ENCODE assay signal across 10 mouse cellular contexts in genomic region chr11:96456508-96457305, GRCm38 (mm10). TPM values are rescaled to one million over a fixed set of nuclear protein-coding genes. Genes with fewer than 3 reads are reported as not detected.
A peak's percentile ranks its signal among the peaks of the same experiment; 100 is the strongest.
DNase-seq lines count a peak whose midpoint lies in the region; ATAC-seq lines count a peak whose summit lies in the region.
"Had no signal": no experiment of that assay in that cellular context is flagged by ENCODE, and none has a peak within 500 bp of the region (broad histone marks: within the 10 kb centered on the region; RNA-seq: fewer than 3 reads in every experiment).

No protein-coding gene starts in this region.

- H3K4me1 ChIP-seq in forebrain, embryonic 14.5 days (ENCODE audit: control insufficient read depth, insufficient read depth, low read length): peaks cover 17% of the 10 kb centered on the region
- H3K4me1 ChIP-seq in midbrain, embryonic 11.5 days (ENCODE audit: control insufficient read depth, insufficient read depth, low read length): peaks cover 13% of the 10 kb centered on the region

- DNase-seq in thymus, postnatal 0 days (ENCODE audit: low spot score): peak; percentile 67
- no peak for DNase-seq in thymus, postnatal 36 days
- DNase-seq in forebrain, embryonic 14.5 days (ENCODE audit: low spot score): peak; percentile 77
- peak; percentile 86 for DNase-seq in midbrain, embryonic 11.5 days (ENCODE audit: low spot score, missing footprints)
- peak; percentile 74 for DNase-seq in retina, postnatal 1 day
- no peak for DNase-seq in MN1 (ENCODE audit: low spot score)
- DNase-seq in gastrocnemius, postnatal 25 days: no peak
- DNase-seq: heart, postnatal 36 days; kidney, postnatal 36 days had no signal

- no peaks in the 10 kb centered on the region for H3K9me3 ChIP-seq in forebrain, embryonic 14.5 days (replicated peaks; ENCODE audit: control insufficient read depth, low read length)
- no peaks in the 10 kb centered on the region for H3K9me3 ChIP-seq in midbrain, embryonic 11.5 days (ENCODE audit: control insufficient read depth, low read length)

- H3K4me3 ChIP-seq in forebrain, embryonic 14.5 days (ENCODE audit: low read depth, low read length): no peak overlapping the region
- H3K4me3 ChIP-seq in midbrain, embryonic 11.5 days (ENCODE audit: low read depth, low read length): no peak overlapping the region

- H3K27me3 ChIP-seq in forebrain, embryonic 14.5 days (replicated peaks; ENCODE audit: control insufficient read depth, insufficient read depth, low read length): no peaks in the 10 kb centered on the region
- H3K27me3 ChIP-seq in midbrain, embryonic 11.5 days (ENCODE audit: control insufficient read depth, insufficient read depth, low read length): no peaks in the 10 kb centered on the region

- H3K4me2 ChIP-seq in forebrain, embryonic 14.5 days (ENCODE audit: low read length): no peak overlapping the region
- H3K4me2 ChIP-seq in midbrain, embryonic 11.5 days: no peak overlapping the region

- ATAC-seq in forebrain, embryonic 14.5 days: peak; percentile 72; the same call in 1 of the 2 replicates
- ATAC-seq in midbrain, embryonic 11.5 days (ENCODE audit: low FRiP score): peak; percentile 80
- ATAC-seq in erythroblast, adult 5-6 weeks (replicated peaks; ENCODE audit: low FRiP score, poor library complexity, severe bottlenecking): no peak

- H3K9ac ChIP-seq in forebrain, embryonic 14.5 days (ENCODE audit: low read length): 0 out of 2 replicates have a peak overlapping the region, but pooled peaks have one; percentile 5
- no peak overlapping the region for H3K9ac ChIP-seq in midbrain, embryonic 11.5 days (ENCODE audit: low read length)

- H3K36me3 ChIP-seq in forebrain, embryonic 14.5 days (ENCODE audit: control insufficient read depth, insufficient read depth, low read length): no peaks in the 10 kb centered on the region
- H3K36me3 ChIP-seq in midbrain, embryonic 11.5 days (ENCODE audit: control insufficient read depth, insufficient read depth, low read length): no peaks in the 10 kb centered on the region

- WGBS in forebrain, embryonic 14.5 days: 25% methylated on average over 12 of the region's 12 CpGs
- 32% methylated on average over 12 of the region's 12 CpGs for WGBS in midbrain, embryonic 11.5 days

- peak overlapping the region; percentile 77 for H3K27ac ChIP-seq in forebrain, embryonic 14.5 days (ENCODE audit: low read depth, low read length)
- peak overlapping the region; percentile 46 for H3K27ac ChIP-seq in midbrain, embryonic 11.5 days (ENCODE audit: low read depth, low read length)

RNA-seq across cellular contexts. Expression of gene Skap1, which starts 7.7 kb away (rescaled TPM):
- 376 and 450 TPM in 2 replicates for polyA plus RNA-seq in thymus, postnatal 0 days (2015; fragmentation: Nextera tagmentation; extraction: Ambion mirVana)
- polyA plus RNA-seq in forebrain, embryonic 14.5 days (2014; fragmentation: Nextera tagmentation; extraction: Ambion mirVana): 2.4 and 2.8 TPM in 2 replicates
- polyA plus RNA-seq in midbrain, embryonic 11.5 days (2014; fragmentation: Nextera tagmentation; extraction: Ambion mirVana): 1.2 and 1.3 TPM in 2 replicates
- not detected in 2 replicates for total RNA-seq in erythroblast, adult 5-6 weeks (2015; ENCODE audit: low replicate concordance)
- total RNA-seq in erythroblast, adult 5-6 weeks (2017; ENCODE audit: low replicate concordance): 2.6 TPM in 1 of 2 replicates, not detected in the other
- total RNA-seq in gastrocnemius, postnatal 25 days (2021): under 1 TPM in 1 of 2 experiments, not detected in 1; 0.24 TPM

Comparison
In these comparisons a context has a peak if more than half of its experiments do, and no peak if none do; other contexts are left out.
1. DNase-seq: peak in thymus, postnatal 0 days (single experiment), forebrain, embryonic 14.5 days (single experiment), midbrain, embryonic 11.5 days (single experiment) and retina, postnatal 1 day (single experiment); none in thymus, postnatal 36 days (0 of 2), MN1 (single experiment) and gastrocnemius, postnatal 25 days (single experiment).
2. RNA of gene Skap1, which starts 7.7 kb away (polyA plus RNA-seq): 376 to 450 TPM in thymus, postnatal 0 days; 2.4 to 2.8 TPM in forebrain, embryonic 14.5 days and 1.2 to 1.3 TPM in midbrain, embryonic 11.5 days; every median in the first group is over 10 times any median in the second.